ENCODE assay signal across 8 mouse cellular contexts in the genomic region with DNA sequence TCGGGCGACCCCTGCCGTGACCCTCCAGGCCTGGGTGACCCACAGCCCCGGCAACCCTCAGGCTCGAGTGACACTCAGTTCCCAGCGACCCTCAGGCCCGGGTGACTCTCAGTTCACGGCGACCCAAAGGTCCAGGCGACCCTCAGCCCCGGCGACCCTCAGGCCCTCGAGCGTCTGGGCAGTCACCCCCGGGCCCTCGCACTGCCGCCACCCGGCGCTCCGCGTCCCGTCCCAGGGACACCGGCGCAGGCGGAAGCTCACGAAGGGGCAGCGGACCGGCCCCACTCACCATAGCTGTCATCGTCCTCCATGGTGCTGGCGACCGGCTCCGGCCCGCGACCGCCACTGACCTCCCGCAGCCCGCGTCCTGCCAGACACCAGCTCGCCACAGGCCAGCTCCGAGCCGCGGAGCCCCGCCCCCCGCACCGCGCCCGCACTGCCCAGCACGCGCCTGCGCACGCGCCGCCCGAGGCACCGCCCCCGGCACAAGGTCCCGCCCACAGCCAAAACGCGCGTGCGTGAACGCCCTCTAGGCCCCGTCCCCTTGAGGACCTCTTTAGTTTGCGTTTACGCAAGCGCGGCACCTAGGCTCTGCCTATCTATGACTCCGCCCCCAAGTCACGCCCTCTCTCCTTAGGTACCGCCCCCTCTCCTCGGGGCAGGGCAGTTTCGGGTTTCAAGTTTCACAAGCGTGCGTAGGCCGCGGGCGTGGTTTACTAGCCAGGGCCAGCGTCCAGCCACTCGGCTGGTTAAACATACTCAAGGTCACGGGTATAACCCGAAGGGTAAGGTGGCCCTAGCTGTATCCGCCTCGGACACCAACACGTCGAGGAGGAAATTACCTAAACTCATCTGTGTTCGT. TPM values are rescaled to one million over a fixed set of nuclear protein-coding genes. Genes with fewer than 3 reads are reported as not detected.
DNase-seq lines count a peak whose midpoint lies in the region; ATAC-seq and TF ChIP-seq lines count a peak whose summit lies in the region.

Gene Cyth1, minus strand, starts transcription at position 443 of the 862 bp plus-strand sequence.

- H3K4me2 ChIP-seq in lung, postnatal 0 days (replicated peaks; ENCODE audit: low read depth, low read length), result peak within 1 kb of the TSS; percentile 87

- H3K36me3 ChIP-seq in hindbrain, embryonic 10.5 days, result no peaks in the 10 kb centered on the region
- no peaks in the 10 kb centered on the region for H3K36me3 ChIP-seq in lung, postnatal 0 days (ENCODE audit: insufficient read depth, low read length)

- H3K9me3 ChIP-seq in hindbrain, embryonic 10.5 days, result no peaks in the 10 kb centered on the region
- no peaks in the 10 kb centered on the region for H3K9me3 ChIP-seq in lung, postnatal 0 days (ENCODE audit: low read length)

- peaks cover 9% of the 10 kb centered on the region for H3K27me3 ChIP-seq in hindbrain, embryonic 10.5 days (ENCODE audit: insufficient read depth, poor library complexity, severe bottlenecking)
- no peaks in the 10 kb centered on the region for H3K27me3 ChIP-seq in lung, postnatal 0 days (replicated peaks; ENCODE audit: insufficient read depth, low read length)

- WGBS in hindbrain, embryonic 10.5 days, result under 1% methylated on average over 86 of the region's 86 CpGs
- WGBS in lung, postnatal 0 days, result under 1% methylated on average over 76 of the region's 86 CpGs

- ATAC-seq in frontal cortex, adult (ENCODE audit: low TSS enrichment), result peak; percentile 90
- ATAC-seq in lung, postnatal 0 days, result peak; percentile 95

- peak; percentile 98 for DNase-seq in MN1 (ENCODE audit: low spot score)
- peak; percentile 98 for DNase-seq in cerebellum, adult 9-10 months
- DNase-seq in hindbrain, embryonic 10.5 days (ENCODE audit: low spot score), result peak; percentile 99
- DNase-seq in layer of hippocampus, adult 9-11 months, result peak; percentile 99
- peak; percentile 99 for DNase-seq in lung, postnatal 0 days (ENCODE audit: low spot score)
- peak; percentile 99 for DNase-seq in ovary, postnatal 14 days (ENCODE audit: low spot score)
- peak; percentile 99 for DNase-seq in thymus, postnatal 14 days

- TF ChIP-seq EP300 in lung, postnatal 0 days (IDR thresholded peaks at IDR 0.05), result 0 out of 2 replicates have a peak, but pooled peaks have one; percentile 71

- 0 out of 2 replicates have a peak, but pooled peaks have one; percentile 14 for TF ChIP-seq CTCF in lung, postnatal 0 days (IDR thresholded peaks at IDR 0.05)

- H3K9ac ChIP-seq in lung, postnatal 0 days (replicated peaks; ENCODE audit: low read depth), result peak within 1 kb of the TSS; percentile 96

- H3K4me3 ChIP-seq in hindbrain, embryonic 10.5 days, result peak within 1 kb of the TSS; percentile 79
- H3K4me3 ChIP-seq in lung, postnatal 0 days (ENCODE audit: low read depth, low read length), result peak within 1 kb of the TSS; percentile 83

- H3K27ac ChIP-seq in hindbrain, embryonic 10.5 days, result peak within 1 kb of the TSS; percentile 89
- peak within 1 kb of the TSS; percentile 94 for H3K27ac ChIP-seq in lung, postnatal 0 days (ENCODE audit: low read length)

- peaks cover 33% of the 10 kb centered on the region for H3K4me1 ChIP-seq in hindbrain, embryonic 10.5 days (replicated peaks)
- H3K4me1 ChIP-seq in lung, postnatal 0 days (ENCODE audit: insufficient read depth, low read depth, low read length), result peaks cover 17% of the 10 kb centered on the region

RNA-seq across cellular contexts. Expression of gene Cyth1, which starts in this region (rescaled TPM):
- polyA plus RNA-seq in hindbrain, embryonic 10.5 days (2016; fragmentation: Nextera tagmentation; extraction: Ambion mirVana), result 13.9 and 23.0 TPM in 2 replicates
- 19.4 and 19.5 TPM in 2 replicates for polyA plus RNA-seq in lung, postnatal 0 days (2015; fragmentation: Nextera tagmentation; extraction: Ambion mirVana)

Comparison
In these comparisons a context has a peak if more than half of its experiments do, and no peak if none do; other contexts are left out.
1. Peak in every context shown above with its lines: DNase-seq, ATAC-seq, H3K4me3 ChIP-seq and H3K27ac ChIP-seq.